27 mouse cellular contexts compared by ENCODE assay signal in the genomic region with DNA sequence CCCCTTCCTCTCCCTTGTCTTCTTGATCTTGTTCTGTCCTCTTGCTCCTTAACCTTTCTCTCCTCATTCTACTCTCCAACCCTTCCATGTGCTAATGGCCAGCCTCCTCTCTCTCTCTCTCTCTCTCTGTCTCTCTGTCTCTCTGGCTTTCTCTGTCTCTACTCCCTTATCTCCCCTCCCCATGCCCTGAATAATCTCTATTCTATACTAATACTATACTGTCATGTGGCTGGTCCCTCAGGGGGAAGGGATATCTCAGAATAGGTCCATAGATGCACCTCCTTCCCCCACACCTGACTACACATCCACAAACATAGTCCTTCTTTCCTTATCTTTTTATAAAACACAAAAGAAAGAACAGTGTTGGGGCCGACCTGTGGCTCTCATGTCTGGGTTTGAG. TPM values are rescaled to one million over a fixed set of nuclear protein-coding genes. Genes with fewer than 3 reads are reported as not detected.
DNase-seq lines count a peak whose midpoint lies in the region; ATAC-seq and TF ChIP-seq lines count a peak whose summit lies in the region.
"Had no signal": no experiment of that assay in that cellular context is flagged by ENCODE, and none has a peak within 500 bp of the region (broad histone marks: within the 10 kb centered on the region; RNA-seq: fewer than 3 reads in every experiment).

No protein-coding gene starts in this region.

- DNase-seq in heart, adult 11 months = peak; percentile 5
- no peak for DNase-seq in heart, adult 18-20 months
- DNase-seq in liver, embryonic 13.5 days = no peak
- DNase-seq in liver, postnatal 0 days = no peak
- DNase-seq in testis, postnatal 10 days (ENCODE audit: low spot score) = peak; percentile 7
- DNase-seq in testis, postnatal 14 days (ENCODE audit: low spot score) = no peak
- DNase-seq: adrenal gland, adult 2 months; adrenal gland, postnatal 10 days; adrenal gland, postnatal 25 days; B cell, adult 2 months; cerebellum, adult 11 months; cerebellum, adult 18-20 months; cerebellum, adult 8-10 months; cerebellum, adult 9-11 months; cerebellum, postnatal 14 days; cerebellum, postnatal 36 days; embryo, embryonic 11 days had no signal

- peaks cover 36% of the 10 kb centered on the region for H3K4me1 ChIP-seq in liver, embryonic 13.5 days (replicated peaks)
- no peaks in the 10 kb centered on the region for H3K4me1 ChIP-seq in liver, postnatal 0 days (ENCODE audit: insufficient read depth)
- H3K4me1 ChIP-seq: embryonic facial prominence, embryonic 13.5 days; embryonic facial prominence, embryonic 15.5 days; forebrain, embryonic 10.5 days; forebrain, embryonic 12.5 days had no signal

- no peak overlapping the region for H3K4me3 ChIP-seq in liver, embryonic 13.5 days (replicated peaks)
- H3K4me3 ChIP-seq in liver, postnatal 0 days (ENCODE audit: low read depth, low read length) = no peak overlapping the region
- H3K4me3 ChIP-seq: embryonic facial prominence, embryonic 13.5 days; embryonic facial prominence, embryonic 15.5 days; erythroblast, embryonic 14.5 days; forebrain, embryonic 10.5 days; forebrain, embryonic 12.5 days had no signal

- H3K4me2 ChIP-seq in liver, embryonic 13.5 days = no peak overlapping the region
- no peak overlapping the region for H3K4me2 ChIP-seq in liver, postnatal 0 days (ENCODE audit: low read depth, low read length)
- H3K4me2 ChIP-seq: embryonic facial prominence, embryonic 13.5 days; embryonic facial prominence, embryonic 15.5 days; forebrain, embryonic 12.5 days had no signal

- no peak for TF ChIP-seq EP300 in liver, postnatal 0 days (IDR thresholded peaks at IDR 0.05; ENCODE audit: low read depth)

- H3K36me3 ChIP-seq in liver, embryonic 13.5 days = no peaks in the 10 kb centered on the region
- no peaks in the 10 kb centered on the region for H3K36me3 ChIP-seq in liver, postnatal 0 days (replicated peaks; ENCODE audit: insufficient read depth, low read length)
- H3K36me3 ChIP-seq: embryonic facial prominence, embryonic 13.5 days; embryonic facial prominence, embryonic 15.5 days; forebrain, embryonic 10.5 days; forebrain, embryonic 12.5 days; G1E had no signal

- 22% methylated on average over 1 of the region's 1 CpGs for WGBS in liver, embryonic 13.5 days (ENCODE audit: insufficient replicate concordance)
- 44% methylated on average over 1 of the region's 1 CpGs for WGBS in liver, postnatal 0 days (ENCODE audit: insufficient replicate concordance)

- no peak overlapping the region for H3K9ac ChIP-seq in liver, embryonic 13.5 days
- no peak overlapping the region for H3K9ac ChIP-seq in liver, postnatal 0 days (replicated peaks)
- H3K9ac ChIP-seq: embryonic facial prominence, embryonic 13.5 days; embryonic facial prominence, embryonic 15.5 days; forebrain, embryonic 12.5 days had no signal

- peak; percentile 19; the same call in 1 of the 2 replicates for ATAC-seq in liver, embryonic 13.5 days (ENCODE audit: low read depth)
- ATAC-seq in liver, postnatal 0 days = no peak
- ATAC-seq: CD4-positive, CD25-positive, alpha-beta regulatory T cell, adult 4 months; forebrain, embryonic 14.5 days; forebrain, embryonic 16.5 days had no signal

- no peak for TF ChIP-seq CTCF in liver, postnatal 0 days (IDR thresholded peaks at IDR 0.05; ENCODE audit: low read depth)

- no peak overlapping the region for H3K27ac ChIP-seq in liver, embryonic 13.5 days
- H3K27ac ChIP-seq in liver, postnatal 0 days (ENCODE audit: low read depth) = no peak overlapping the region
- H3K27ac ChIP-seq: embryonic facial prominence, embryonic 13.5 days; embryonic facial prominence, embryonic 15.5 days; forebrain, embryonic 10.5 days; forebrain, embryonic 12.5 days had no signal

- H3K9me3 ChIP-seq in liver, embryonic 13.5 days (replicated peaks) = no peaks in the 10 kb centered on the region
- H3K9me3 ChIP-seq in liver, postnatal 0 days (ENCODE audit: low read length) = no peaks in the 10 kb centered on the region
- H3K9me3 ChIP-seq: embryonic facial prominence, embryonic 13.5 days; embryonic facial prominence, embryonic 15.5 days; forebrain, embryonic 10.5 days; forebrain, embryonic 12.5 days; G1E had no signal

- no peaks in the 10 kb centered on the region for H3K27me3 ChIP-seq in liver, embryonic 13.5 days
- no peaks in the 10 kb centered on the region for H3K27me3 ChIP-seq in liver, postnatal 0 days (ENCODE audit: insufficient read depth, low read length)
- H3K27me3 ChIP-seq: CH12.LX; embryonic facial prominence, embryonic 13.5 days; embryonic facial prominence, embryonic 15.5 days; forebrain, embryonic 12.5 days had no signal

RNA-seq across cellular contexts. Expression of a gene that starts 19.6 kb away (rescaled TPM):
- total RNA-seq in heart, adult 18-20 months (2021) = 10 to 100 TPM; 20.8 to 24.0 TPM
- 113 and 127 TPM in 2 replicates for polyA plus RNA-seq in liver, embryonic 13.5 days (2015; fragmentation: Nextera tagmentation; extraction: Ambion mirVana)
- polyA plus RNA-seq in liver, postnatal 0 days (2015; fragmentation: Nextera tagmentation; extraction: Ambion mirVana) = 40.0 and 42.1 TPM in 2 replicates

RNA-seq across cellular contexts. Expression of a gene that starts 50.3 kb away (rescaled TPM):
- total RNA-seq in heart, adult 18-20 months (2021) = 100 to 1,000 TPM; 913 to 962 TPM
- polyA plus RNA-seq in liver, embryonic 13.5 days (2015; fragmentation: Nextera tagmentation; extraction: Ambion mirVana) = 172 and 175 TPM in 2 replicates
- 235 and 240 TPM in 2 replicates for polyA plus RNA-seq in liver, postnatal 0 days (2015; fragmentation: Nextera tagmentation; extraction: Ambion mirVana)

RNA-seq across cellular contexts. Expression of a gene that starts 50.9 kb away (rescaled TPM):
- total RNA-seq in heart, adult 18-20 months (2021) = 10 to 100 TPM; 38.5 to 44.9 TPM
- polyA plus RNA-seq in liver, embryonic 13.5 days (2015; fragmentation: Nextera tagmentation; extraction: Ambion mirVana) = 29.7 and 31.9 TPM in 2 replicates
- 15.2 and 18.2 TPM in 2 replicates for polyA plus RNA-seq in liver, postnatal 0 days (2015; fragmentation: Nextera tagmentation; extraction: Ambion mirVana)

Comparison
In these comparisons a context has a peak if more than half of its experiments do, and no peak if none do; other contexts are left out.
1. DNase-seq: peak in heart, adult 11 months (single experiment) and testis, postnatal 10 days (single experiment); none in heart, adult 18-20 months (0 of 2), liver, embryonic 13.5 days (single experiment), liver, postnatal 0 days (single experiment) and testis, postnatal 14 days (single experiment).